Mouse (Mus musculus) C2C12 (cell line): Measurements from ENCODE around the gene Tcte2. TPM values are rescaled to one million over a fixed set of nuclear protein-coding genes. Genes with fewer than 3 reads are reported as not detected.

Experiments used
- H3K27me3 ChIP-seq: one replicate; pipeline ENCODE4 v1.6.1; 2011; ENCODE audit not compliant: control insufficient read depth, insufficient read depth, insufficient read length
- H3K36me3 ChIP-seq: one replicate; pipeline ENCODE4 v1.6.1; 2011; ENCODE audit not compliant: control insufficient read depth, insufficient read depth
- H3K4me3 ChIP-seq: one replicate; pipeline ENCODE4 v1.5.1; 2011; ENCODE audit warnings: mild to moderate bottlenecking, control low read depth; ENCODE audit not compliant: poor library complexity, insufficient read depth, severe bottlenecking
- H3K79me2 ChIP-seq: one replicate; pipeline ENCODE4 v1.6.1; 2011; ENCODE audit not compliant: control insufficient read depth, insufficient read depth
- H3K79me3 ChIP-seq: one replicate; pipeline ENCODE4 v1.6.1; 2011; ENCODE audit warnings: low read depth, control low read depth
- H3ac ChIP-seq: one replicate; pipeline ENCODE3; 2011; ENCODE audit warnings: low read depth; ENCODE audit not compliant: control insufficient read depth, insufficient read length
- CEBPB ChIP-seq: IDR thresholded peaks from one replicate; pipeline ENCODE4 v1.6.1; 2011; ENCODE audit warnings: low read depth, mild to moderate bottlenecking, control low read depth, moderate library complexity
- CTCF ChIP-seq: IDR thresholded peaks from one replicate; pipeline ENCODE4 v1.5.1; 2011; ENCODE audit not compliant: control insufficient read depth, insufficient read depth, insufficient read length
- FOSL1 ChIP-seq: IDR thresholded peaks from one replicate; pipeline ENCODE4 v1.8.0; 2011; ENCODE audit warnings: mild to moderate bottlenecking, low read length; ENCODE audit not compliant: poor library complexity, insufficient read depth, severe bottlenecking
- MAX ChIP-seq: IDR thresholded peaks from one replicate; pipeline ENCODE4 v1.6.1; 2011; ENCODE audit warnings: mild to moderate bottlenecking, control low read depth
- MYOD1 ChIP-seq: IDR thresholded peaks from one replicate; pipeline ENCODE4 v1.6.1; 2011; ENCODE audit warnings: low read depth; ENCODE audit not compliant: control insufficient read depth, insufficient read length
- MYOG ChIP-seq: IDR thresholded peaks from one replicate; pipeline ENCODE4 v1.6.1; 2011; ENCODE audit not compliant: control insufficient read depth, insufficient read length; ENCODE audit errors: extremely low read depth
- USF1 ChIP-seq: IDR thresholded peaks from one replicate; pipeline ENCODE4 v1.6.1; 2011; ENCODE audit warnings: low read depth, mild to moderate bottlenecking, control low read depth, moderate library complexity
- polyA plus RNA-seq: library from polyadenylated mRNA; unstranded; fragments of >200 nt; fragmentation: generic; extraction: Trizol; gene quantifications from one replicate; pipeline ENCODE4 v1.2.1, GENCODE M21; 2012; ENCODE audit warnings: missing spikeins

Gene Tcte2
- polyA plus RNA-seq, 1 experiment = 0.44 TPM

DNA sequence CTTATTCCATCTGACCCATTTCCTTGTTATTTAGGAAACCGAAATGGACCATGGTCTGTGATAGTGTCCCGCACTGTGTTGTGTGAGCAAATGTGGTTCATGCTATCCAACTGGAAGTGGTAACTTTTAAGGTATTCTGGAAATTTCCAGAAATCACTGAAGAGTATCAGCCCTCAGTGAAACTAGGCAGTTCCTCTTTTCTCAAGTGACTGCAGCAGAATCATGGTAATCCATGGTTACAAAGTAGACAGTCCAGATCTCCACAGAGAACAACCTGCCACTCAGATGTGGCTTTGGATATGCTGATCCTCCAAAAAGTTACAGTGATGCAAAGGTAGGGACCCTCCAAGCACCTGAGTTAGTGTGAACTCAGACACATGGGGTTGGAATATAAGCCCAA, 22.7 kb downstream of the Tcte2 start:
- TF ChIP-seq USF1 = no peak
- TF ChIP-seq MYOG = no peak
- TF ChIP-seq CEBPB = no peak
- no peak for TF ChIP-seq FOSL1
- TF ChIP-seq MAX = no peak
- TF ChIP-seq MYOD1 = no peak
- TF ChIP-seq CTCF = no peak
- Histone ChIP-seq H3K36me3 (no peaks in the 10 kb centered on the region), H3ac (no peak overlapping the region), H3K27me3 (no peaks in the 10 kb centered on the region), H3K79me2 (no peaks in the 10 kb centered on the region), H3K4me3 (no peak overlapping the region), H3K79me3 (no peaks in the 10 kb centered on the region)

GRCm38 (mm10) chr17:13738121-13738776, 23.4 kb downstream of the Tcte2 start:
- Histone ChIP-seq H3K79me2 (no peaks in the 10 kb centered on the region), H3K36me3 (no peaks in the 10 kb centered on the region), H3K4me3 (no peak overlapping the region), H3K79me3 (no peaks in the 10 kb centered on the region), H3K27me3 (no peaks in the 10 kb centered on the region), H3ac (no peak overlapping the region)
- TF ChIP-seq USF1 = no peak
- no peak for TF ChIP-seq MYOD1
- no peak for TF ChIP-seq FOSL1
- no peak for TF ChIP-seq CTCF
- no peak for TF ChIP-seq MYOG
- TF ChIP-seq MAX = no peak
- TF ChIP-seq CEBPB = no peak

GRCm38 (mm10) chr17:13737336-13737735, 24.3 kb downstream of the Tcte2 start:
- TF ChIP-seq CEBPB (no peak), CTCF (no peak), MYOG (no peak), MAX (no peak), FOSL1 (no peak), USF1 (no peak), MYOD1 (no peak)
- Histone ChIP-seq H3K27me3 (no peaks in the 10 kb centered on the region), H3K79me2 (no peaks in the 10 kb centered on the region), H3K36me3 (no peaks in the 10 kb centered on the region), H3K4me3 (no peak overlapping the region), H3ac (no peak overlapping the region), H3K79me3 (no peaks in the 10 kb centered on the region)

DNA sequence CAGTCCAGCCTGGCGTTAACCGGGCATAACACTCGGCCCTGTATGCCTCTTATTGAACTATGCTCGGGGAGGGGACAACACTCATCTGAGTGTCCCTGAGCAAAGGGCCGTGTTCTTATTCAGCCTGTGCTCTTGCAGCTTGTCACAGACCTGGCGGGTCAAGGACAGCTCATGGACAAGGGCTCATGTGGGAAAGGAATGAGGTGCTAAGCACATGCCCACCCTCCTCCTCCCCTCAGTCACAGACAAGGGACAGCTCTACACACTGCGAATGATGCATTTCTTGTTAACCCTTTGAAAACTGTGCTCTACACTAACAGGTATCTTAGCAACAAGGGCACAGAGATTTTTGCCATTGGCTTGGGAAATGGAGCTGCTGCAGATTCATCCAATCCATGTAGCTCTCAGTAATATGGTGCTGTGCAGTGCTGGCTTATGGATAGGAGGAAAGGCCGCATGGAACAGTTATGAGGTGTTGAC, 25.8 kb downstream of the Tcte2 start:
- no peaks in the 10 kb centered on the region for H3K27me3 ChIP-seq
- H3K4me3 ChIP-seq = no peak overlapping the region
- H3K79me2 ChIP-seq = no peaks in the 10 kb centered on the region
- H3ac ChIP-seq = no peak overlapping the region
- TF ChIP-seq CEBPB (no peak), FOSL1 (no peak), MYOD1 (no peak), MYOG (no peak), MAX (no peak), USF1 (no peak), CTCF (no peak)
- H3K36me3 ChIP-seq = no peaks in the 10 kb centered on the region
- no peaks in the 10 kb centered on the region for H3K79me3 ChIP-seq

- Histone ChIP-seq H3K27me3 (no peaks in the 10 kb centered on the region), H3K79me3 (no peaks in the 10 kb centered on the region), H3K36me3 (no peaks in the 10 kb centered on the region), H3ac (no peak overlapping the region), H3K4me3 (no peak overlapping the region), H3K79me2 (no peaks in the 10 kb centered on the region)
- TF ChIP-seq CTCF (no peak), FOSL1 (no peak), MAX (no peak), MYOD1 (no peak), CEBPB (no peak), USF1 (no peak), MYOG (no peak)
These were observed 26.6 kb downstream of the Tcte2 start for GRCm38 (mm10) chr17:13735057-13735456.

DNA sequence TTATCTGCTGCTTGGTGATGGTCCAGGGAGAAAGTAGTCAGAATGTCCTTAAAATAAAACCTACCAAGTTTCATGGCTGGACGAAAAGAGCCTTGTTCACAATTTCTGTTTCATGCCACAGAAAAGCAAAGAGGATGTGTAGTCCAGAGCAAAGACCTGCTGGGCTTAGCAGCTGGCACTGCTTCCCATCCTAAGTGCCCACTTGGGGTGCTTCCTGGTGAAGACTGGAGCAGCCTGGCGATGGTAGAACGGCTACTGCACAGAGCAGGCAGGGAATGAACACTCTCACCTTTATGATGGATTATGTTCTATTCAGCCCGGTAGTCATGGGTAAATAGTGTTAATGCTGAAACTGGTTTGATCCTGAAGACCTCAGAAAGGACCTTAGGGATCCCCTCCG, 27.7 kb downstream of the Tcte2 start:
- no peak overlapping the region for H3K4me3 ChIP-seq
- H3ac ChIP-seq = no peak overlapping the region
- TF ChIP-seq USF1 = no peak
- TF ChIP-seq FOSL1 = no peak
- no peak for TF ChIP-seq MYOD1
- TF ChIP-seq CTCF = no peak
- TF ChIP-seq CEBPB = no peak
- TF ChIP-seq MAX = no peak
- no peak for TF ChIP-seq MYOG
- H3K79me2 ChIP-seq = no peaks in the 10 kb centered on the region
- no peaks in the 10 kb centered on the region for H3K79me3 ChIP-seq
- no peaks in the 10 kb centered on the region for H3K36me3 ChIP-seq
- no peaks in the 10 kb centered on the region for H3K27me3 ChIP-seq
